Mouse (Mus musculus): ENCODE data around the gene Gpatch2.
A peak's percentile ranks its signal among the peaks of the same experiment; 100 is the strongest.

Gene Gpatch2

DNA sequence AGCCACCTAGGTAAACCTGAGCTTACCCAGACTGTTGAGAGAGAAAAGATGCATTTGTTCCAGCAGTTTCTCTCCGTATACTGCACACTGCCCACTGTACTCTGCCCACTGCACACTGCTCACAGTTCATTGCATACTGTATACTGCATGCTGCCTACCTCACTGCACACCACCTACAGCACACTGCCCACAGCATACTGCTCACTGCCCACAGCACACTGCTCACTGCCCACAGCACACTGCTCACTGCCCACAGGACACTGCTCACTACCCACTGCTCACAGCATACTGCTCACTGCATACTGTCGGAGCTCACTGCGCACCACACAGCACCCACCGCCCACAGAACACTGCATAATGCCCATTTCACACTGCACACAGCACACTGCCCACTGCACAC is 159.1 kb downstream of the Gpatch2 start:
- no peak for DNase-seq

DNA sequence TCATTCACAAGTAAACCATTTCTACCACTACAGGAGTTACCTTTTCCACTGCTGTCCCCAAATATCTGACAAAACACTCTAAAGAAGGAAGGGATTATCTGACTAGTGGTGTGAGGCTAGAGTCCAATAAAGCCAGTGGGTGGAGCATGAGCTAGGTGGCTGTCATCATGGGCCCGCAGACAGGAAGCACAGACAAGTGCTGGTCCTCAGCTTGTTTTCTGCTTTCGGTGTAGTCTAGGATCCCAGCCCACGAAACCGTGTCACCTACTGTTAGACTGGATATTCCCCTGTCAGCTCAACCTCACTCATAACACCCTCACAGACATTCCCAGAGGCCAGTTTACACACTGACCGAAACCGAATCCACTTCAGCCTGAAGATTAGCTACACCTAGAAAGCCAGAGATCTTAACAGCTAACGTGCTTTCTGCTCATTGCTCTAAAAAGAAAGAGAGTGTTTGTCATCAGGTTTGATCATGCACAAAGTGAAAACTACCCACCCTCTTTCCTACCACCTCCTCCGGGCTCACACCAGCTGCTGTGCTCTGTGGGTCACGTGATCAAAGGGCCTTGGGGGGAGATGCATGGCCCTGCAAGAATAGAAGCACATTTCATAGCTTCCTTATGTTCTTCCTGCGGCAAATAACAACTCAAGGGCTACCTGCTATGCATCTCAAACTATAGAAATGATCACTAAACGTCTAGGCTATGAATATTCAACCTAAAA is 161.8 kb downstream of the Gpatch2 start:
- peak; percentile 6 for DNase-seq

DNA sequence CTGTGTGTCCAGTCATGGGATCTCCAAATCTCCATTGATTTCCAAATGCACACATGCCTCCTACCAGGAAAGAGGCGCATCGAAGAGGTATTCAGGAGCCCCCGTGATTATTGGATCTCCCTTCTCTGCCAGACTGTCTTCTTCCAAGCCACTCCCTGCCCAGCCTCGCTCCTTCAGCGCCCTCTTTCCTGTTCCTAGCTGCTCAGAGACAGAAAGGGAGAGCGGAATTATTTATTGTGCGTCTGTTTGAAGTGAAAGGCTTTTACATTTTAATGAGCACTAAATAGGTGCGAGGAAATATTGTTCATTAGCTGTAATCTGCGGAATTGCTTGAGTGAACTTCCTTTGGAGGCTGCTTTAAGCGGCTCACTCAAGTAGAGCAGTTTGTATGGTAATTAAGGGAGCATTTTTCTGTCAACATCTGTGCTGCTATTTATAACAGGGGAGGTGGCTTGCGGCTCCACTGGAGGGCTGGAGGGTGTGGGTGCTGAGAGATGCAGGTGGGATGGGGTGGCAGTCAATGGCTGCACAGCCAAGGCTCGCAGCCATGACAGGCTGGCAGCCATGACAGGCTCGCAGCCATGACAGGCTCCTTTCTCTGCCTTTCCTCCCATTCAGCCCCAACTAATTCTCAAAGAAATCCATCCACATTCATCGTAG is 162.7 kb downstream of the Gpatch2 start:
- no peak for DNase-seq

DNA sequence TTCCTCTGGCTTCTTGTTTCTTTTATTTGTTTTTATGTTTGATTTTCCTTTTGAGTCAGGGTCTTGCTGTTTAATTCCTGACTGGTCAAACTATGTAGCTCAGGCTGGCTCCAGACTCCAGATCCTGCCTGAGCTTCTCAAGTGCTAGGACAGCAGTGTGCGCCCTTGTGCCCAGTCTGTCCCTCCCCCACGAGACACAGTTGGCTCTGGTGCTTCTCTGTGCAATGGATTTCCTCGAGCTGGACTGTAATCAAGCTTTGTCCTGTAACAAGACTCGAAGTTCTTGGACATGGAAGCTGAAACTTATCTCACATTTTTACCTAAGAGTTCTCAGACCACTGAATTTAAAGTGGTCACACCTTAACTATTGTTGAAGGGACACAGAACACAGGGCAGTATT is 174.2 kb downstream of the Gpatch2 start:
- no peak for DNase-seq

DNA sequence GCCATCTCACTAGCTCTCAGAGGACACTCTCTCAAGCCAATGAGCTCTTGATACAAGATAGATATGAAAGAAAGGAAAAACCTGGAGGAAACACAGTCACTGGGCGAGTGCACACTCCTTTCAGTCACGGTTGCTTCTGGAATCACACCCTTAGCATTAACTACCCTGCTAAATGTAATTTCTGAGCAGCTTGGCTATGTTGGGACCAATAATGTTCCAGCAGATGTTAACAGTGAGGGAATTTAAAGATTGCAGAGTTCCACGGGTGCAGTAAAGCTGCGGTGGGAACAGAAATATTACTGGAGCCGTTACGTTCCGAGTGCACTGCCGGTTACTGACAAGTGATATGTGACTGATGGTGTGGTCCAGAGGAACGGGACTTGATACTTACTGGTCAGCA is 185.5 kb downstream of the Gpatch2 start:
- DNase-seq: no peak

Measured in lung, postnatal 36 days (tissue).